Mouse (Mus musculus): Measurements from ENCODE around the gene Tspan2. TPM values are rescaled to one million over a fixed set of nuclear protein-coding genes. Genes with fewer than 3 reads are reported as not detected.

The Tspan2 gene
- polyA plus RNA-seq, 1 experiment from 2014 or later: 23.1 TPM

- no peak for ATAC-seq (replicated peaks; ENCODE audit: insufficient number of reproducible peaks, insufficient read depth, low FRiP score, low read depth)
- Histone ChIP-seq H3K4me2 (no peak overlapping the region), H3K9me3 (replicated peaks) (no peaks in the 10 kb centered on the region), H3K36me3 (no peaks in the 10 kb centered on the region), H3K27me3 (no peaks in the 10 kb centered on the region), H3K9ac (no peak overlapping the region), H3K4me3 (no peak overlapping the region), H3K4me1 (replicated peaks) (peaks cover 16% of the 10 kb centered on the region), H3K27ac (no peak overlapping the region)
- 76% methylated on average over 5 of the region's 5 CpGs for WGBS
These were observed 14.4 kb downstream of the Tspan2 start for GRCm38 (mm10) chr3:102748686-102749085.

- H3K27me3 ChIP-seq: no peaks in the 10 kb centered on the region
- H3K36me3 ChIP-seq: no peaks in the 10 kb centered on the region
- H3K27ac ChIP-seq: no peak overlapping the region
- no peak for ATAC-seq (replicated peaks; ENCODE audit: insufficient number of reproducible peaks, insufficient read depth, low FRiP score, low read depth)
- peaks cover 10% of the 10 kb centered on the region for H3K4me1 ChIP-seq (replicated peaks)
- no peak overlapping the region for H3K4me2 ChIP-seq
- H3K4me3 ChIP-seq: no peak overlapping the region
- no peaks in the 10 kb centered on the region for H3K9me3 ChIP-seq (replicated peaks)
- H3K9ac ChIP-seq: no peak overlapping the region
- WGBS: 79% methylated on average over 5 of the region's 5 CpGs
These were observed 16.8 kb downstream of the Tspan2 start for GRCm38 (mm10) chr3:102751136-102751535.

GRCm38 (mm10) chr3:102751536-102751935 is 17.2 kb downstream of the Tspan2 start:
- 82% methylated on average over 3 of the region's 3 CpGs for WGBS
- no peaks in the 10 kb centered on the region for H3K36me3 ChIP-seq
- no peak overlapping the region for H3K9ac ChIP-seq
- H3K4me1 ChIP-seq (replicated peaks): peaks cover 14% of the 10 kb centered on the region
- no peak overlapping the region for H3K27ac ChIP-seq
- no peak overlapping the region for H3K4me2 ChIP-seq
- H3K4me3 ChIP-seq: no peak overlapping the region
- no peaks in the 10 kb centered on the region for H3K9me3 ChIP-seq (replicated peaks)
- no peaks in the 10 kb centered on the region for H3K27me3 ChIP-seq
- no peak for ATAC-seq (replicated peaks; ENCODE audit: insufficient number of reproducible peaks, insufficient read depth, low FRiP score, low read depth)

- H3K9ac ChIP-seq: no peak overlapping the region
- no peak overlapping the region for H3K4me2 ChIP-seq
- H3K36me3 ChIP-seq: no peaks in the 10 kb centered on the region
- H3K9me3 ChIP-seq (replicated peaks): no peaks in the 10 kb centered on the region
- 0 out of 2 replicates have a peak overlapping the region, but pooled peaks have one; percentile 13 for H3K27ac ChIP-seq
- no peak for ATAC-seq (replicated peaks; ENCODE audit: insufficient number of reproducible peaks, insufficient read depth, low FRiP score, low read depth)
- H3K4me1 ChIP-seq (replicated peaks): peaks cover 19% of the 10 kb centered on the region
- H3K27me3 ChIP-seq: no peaks in the 10 kb centered on the region
- 91% methylated on average over 4 of the region's 4 CpGs for WGBS
- H3K4me3 ChIP-seq: no peak overlapping the region
These were observed 17.7 kb downstream of the Tspan2 start for GRCm38 (mm10) chr3:102752053-102752452.

GRCm38 (mm10) chr3:102752457-102752856 is 18.1 kb downstream of the Tspan2 start:
- ATAC-seq (replicated peaks; ENCODE audit: insufficient number of reproducible peaks, insufficient read depth, low FRiP score, low read depth): no peak; the same call in 1 of the 2 replicates
- H3K27ac ChIP-seq: 0 out of 2 replicates have a peak overlapping the region, but pooled peaks have one; percentile 13

GRCm38 (mm10) chr3:102755801-102756200 is 21.5 kb downstream of the Tspan2 start:
- no peak for ATAC-seq (replicated peaks; ENCODE audit: insufficient number of reproducible peaks, insufficient read depth, low FRiP score, low read depth)
- H3K9me3 ChIP-seq (replicated peaks): no peaks in the 10 kb centered on the region
- no peak overlapping the region for H3K4me3 ChIP-seq
- no peak overlapping the region for H3K9ac ChIP-seq
- H3K4me2 ChIP-seq: no peak overlapping the region
- no peaks in the 10 kb centered on the region for H3K27me3 ChIP-seq
- WGBS: 9% methylated on average over 1 of the region's 1 CpGs
- peaks cover 12% of the 10 kb centered on the region for H3K36me3 ChIP-seq
- peaks cover 25% of the 10 kb centered on the region for H3K4me1 ChIP-seq (replicated peaks)
- peak overlapping the region; percentile 55 for H3K27ac ChIP-seq

More at GRCm38 (mm10) chr3:102752457-102752856, 18.1 kb downstream of the Tspan2 start:
- WGBS: 65% methylated on average over 5 of the region's 5 CpGs
- H3K4me2 ChIP-seq: no peak overlapping the region
- H3K9ac ChIP-seq: no peak overlapping the region
- no peaks in the 10 kb centered on the region for H3K36me3 ChIP-seq
- H3K9me3 ChIP-seq (replicated peaks): no peaks in the 10 kb centered on the region
- H3K4me3 ChIP-seq: no peak overlapping the region
- peaks cover 22% of the 10 kb centered on the region for H3K4me1 ChIP-seq (replicated peaks)
- H3K27me3 ChIP-seq: no peaks in the 10 kb centered on the region

- no peaks in the 10 kb centered on the region for H3K9me3 ChIP-seq (replicated peaks)
- peaks cover 25% of the 10 kb centered on the region for H3K4me1 ChIP-seq (replicated peaks)
- no peak overlapping the region for H3K4me2 ChIP-seq
- no peak for ATAC-seq (replicated peaks; ENCODE audit: insufficient number of reproducible peaks, insufficient read depth, low FRiP score, low read depth)
- H3K4me3 ChIP-seq: no peak overlapping the region
- no peaks in the 10 kb centered on the region for H3K27me3 ChIP-seq
- H3K27ac ChIP-seq: peak overlapping the region; percentile 55
- WGBS: 48% methylated on average over 6 of the region's 6 CpGs
- H3K36me3 ChIP-seq: peaks cover 18% of the 10 kb centered on the region
- no peak overlapping the region for H3K9ac ChIP-seq
These were observed 22.7 kb downstream of the Tspan2 start for GRCm38 (mm10) chr3:102757019-102757418.

- no peak overlapping the region for H3K4me2 ChIP-seq
- ATAC-seq (replicated peaks; ENCODE audit: insufficient number of reproducible peaks, insufficient read depth, low FRiP score, low read depth): no peak
- H3K27me3 ChIP-seq: no peaks in the 10 kb centered on the region
- H3K27ac ChIP-seq: no peak overlapping the region
- H3K36me3 ChIP-seq: peaks cover 18% of the 10 kb centered on the region
- H3K9me3 ChIP-seq (replicated peaks): no peaks in the 10 kb centered on the region
- peaks cover 34% of the 10 kb centered on the region for H3K4me1 ChIP-seq (replicated peaks)
- H3K9ac ChIP-seq: no peak overlapping the region
- H3K4me3 ChIP-seq: no peak overlapping the region
- 73% methylated on average over 3 of the region's 3 CpGs for WGBS
These were observed 25.9 kb downstream of the Tspan2 start for GRCm38 (mm10) chr3:102760236-102760635.

GRCm38 (mm10) chr3:102762388-102762787 is 28.1 kb downstream of the Tspan2 start:
- H3K9me3 ChIP-seq (replicated peaks): no peaks in the 10 kb centered on the region
- no peak overlapping the region for H3K9ac ChIP-seq
- no peak for ATAC-seq (replicated peaks; ENCODE audit: insufficient number of reproducible peaks, insufficient read depth, low FRiP score, low read depth)
- H3K4me2 ChIP-seq: no peak overlapping the region
- 58% methylated on average over 3 of the region's 3 CpGs for WGBS
- no peak overlapping the region for H3K4me3 ChIP-seq
- H3K4me1 ChIP-seq (replicated peaks): peaks cover 14% of the 10 kb centered on the region
- H3K36me3 ChIP-seq: peaks cover 33% of the 10 kb centered on the region
- H3K27ac ChIP-seq: no peak overlapping the region
- H3K27me3 ChIP-seq: no peaks in the 10 kb centered on the region

- WGBS: 22% methylated on average over 10 of the region's 10 CpGs
- Histone ChIP-seq H3K4me1 (replicated peaks) (peaks cover 11% of the 10 kb centered on the region), H3K27me3 (no peaks in the 10 kb centered on the region), H3K9ac (peak overlapping the region; percentile 4; the same call in 1 of the 2 replicates), H3K36me3 (peaks cover 39% of the 10 kb centered on the region), H3K27ac (peak overlapping the region; percentile 57), H3K4me2 (no peak overlapping the region), H3K9me3 (replicated peaks) (no peaks in the 10 kb centered on the region), H3K4me3 (no peak overlapping the region)
- 0 out of 2 replicates have a peak, but pooled peaks have one; percentile 66 for ATAC-seq (replicated peaks; ENCODE audit: insufficient number of reproducible peaks, insufficient read depth, low FRiP score, low read depth)
These were observed 29.5 kb downstream of the Tspan2 start for GRCm38 (mm10) chr3:102763713-102764400.

GRCm38 (mm10) chr3:102764850-102765249 is 30.5 kb downstream of the Tspan2 start:
- no peak overlapping the region for H3K4me3 ChIP-seq
- 58% methylated on average over 7 of the region's 7 CpGs for WGBS
- H3K9ac ChIP-seq: no peak overlapping the region
- peaks cover 11% of the 10 kb centered on the region for H3K4me1 ChIP-seq (replicated peaks)
- H3K27ac ChIP-seq: no peak overlapping the region
- no peaks in the 10 kb centered on the region for H3K27me3 ChIP-seq
- no peak for ATAC-seq (replicated peaks; ENCODE audit: insufficient number of reproducible peaks, insufficient read depth, low FRiP score, low read depth)
- H3K9me3 ChIP-seq (replicated peaks): no peaks in the 10 kb centered on the region
- peaks cover 30% of the 10 kb centered on the region for H3K36me3 ChIP-seq
- H3K4me2 ChIP-seq: no peak overlapping the region

- 81% methylated on average over 4 of the region's 4 CpGs for WGBS
- Histone ChIP-seq H3K36me3 (no peaks in the 10 kb centered on the region; the same call in 1 of the 2 replicates), H3K4me3 (no peak overlapping the region), H3K27ac (no peak overlapping the region), H3K9me3 (replicated peaks) (no peaks in the 10 kb centered on the region), H3K27me3 (no peaks in the 10 kb centered on the region), H3K9ac (no peak overlapping the region), H3K4me2 (no peak overlapping the region), H3K4me1 (replicated peaks) (no peaks in the 10 kb centered on the region)
- no peak for ATAC-seq (replicated peaks; ENCODE audit: insufficient number of reproducible peaks, insufficient read depth, low FRiP score, low read depth)
These were observed 38.7 kb downstream of the Tspan2 start for GRCm38 (mm10) chr3:102773018-102773417.
